Mouse (Mus musculus) right cerebral cortex, adult 2 months (tissue): Measurements from ENCODE around the gene Aff3.
A peak's percentile ranks its signal among the peaks of the same experiment; 100 is the strongest.

ENCODE experiments used
- DNase-seq, 2 experiments: peaks; one replicate each; pipeline ENCODE4 v3.0.0; 2021 to 2022; ENCODE audit warnings: low spot score in 2 of 2

Aff3 gene

GRCm38 (mm10) chr1:38393516-38393915 is 271.2 kb downstream of the Aff3 start:
- peak; percentile 55 to 56 for DNase-seq

DNA sequence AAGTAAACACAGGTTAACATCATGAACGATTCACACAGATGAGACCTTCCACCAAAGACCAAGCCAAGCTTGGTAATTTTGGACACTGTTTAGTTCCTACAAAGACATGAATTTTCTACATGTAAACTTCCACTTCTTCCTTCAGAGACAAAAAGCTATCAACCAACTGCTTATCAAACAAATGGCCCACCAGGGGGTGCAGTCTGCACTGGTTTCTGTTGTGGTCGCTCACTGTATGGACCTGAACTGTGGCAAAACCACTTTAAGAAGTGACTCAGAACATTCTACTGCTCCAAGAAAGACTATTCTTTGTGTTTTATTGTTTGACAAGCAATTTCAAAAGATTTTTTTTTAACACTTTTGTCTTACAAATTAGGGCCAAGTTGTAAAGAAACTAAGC is 271.8 kb downstream of the Aff3 start:
- peak; percentile 61 to 73 for DNase-seq

- no peak for DNase-seq
These were observed 273.9 kb downstream of the Aff3 start for GRCm38 (mm10) chr1:38390886-38391249.

DNA sequence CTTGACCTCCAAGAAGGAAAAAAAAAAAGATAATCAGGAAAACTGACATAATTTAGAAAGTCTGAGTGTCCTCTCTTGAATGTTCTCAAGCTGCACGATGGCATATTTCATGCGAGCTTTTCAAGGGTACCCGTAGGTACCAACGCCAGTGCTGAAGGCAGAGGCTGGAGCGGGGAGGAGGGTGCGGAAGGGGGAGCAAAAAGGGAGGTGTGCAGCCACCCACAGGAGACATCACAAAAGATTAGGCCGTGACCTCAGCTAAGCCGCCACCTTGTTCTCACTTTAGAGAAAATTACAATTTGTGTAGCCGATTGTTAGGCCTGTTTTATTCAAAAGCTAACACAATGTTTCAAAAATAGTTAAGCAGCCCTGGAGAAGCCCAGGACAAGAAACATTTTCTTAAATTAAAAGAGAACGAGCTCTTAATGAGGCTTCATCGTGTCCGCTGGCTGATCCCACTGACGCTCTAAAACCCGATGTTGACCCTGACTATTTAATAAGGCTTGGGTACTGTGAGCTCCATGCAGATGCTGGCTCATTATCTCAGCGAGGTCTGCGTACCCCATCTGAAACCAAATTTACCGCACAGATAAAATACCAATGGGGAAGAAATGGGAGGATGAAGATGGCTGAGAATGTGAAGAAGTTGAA is 274.4 kb downstream of the Aff3 start:
- no peak for DNase-seq

- no peak for DNase-seq
These were observed 275.2 kb downstream of the Aff3 start for GRCm38 (mm10) chr1:38389576-38389975.

DNA sequence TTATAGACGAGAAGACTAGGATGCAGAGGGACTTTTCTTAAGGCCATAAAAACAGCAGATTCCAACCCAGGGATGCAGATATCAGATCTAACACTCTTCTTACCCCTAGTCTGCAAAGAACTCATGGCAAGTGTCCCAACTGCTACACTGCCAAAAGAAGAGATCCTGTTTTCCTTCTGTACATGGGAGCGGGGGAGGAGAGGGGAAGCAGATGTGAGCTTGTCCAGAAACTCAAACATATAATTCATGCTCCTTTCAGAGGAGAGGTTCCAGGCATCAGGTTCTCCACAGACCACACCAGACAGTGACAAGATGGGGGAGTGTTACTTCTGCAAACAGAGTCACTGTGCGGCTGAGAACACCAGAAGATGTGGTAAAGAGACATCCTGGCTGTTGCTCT is 276.3 kb downstream of the Aff3 start:
- DNase-seq, result no peak

DNA sequence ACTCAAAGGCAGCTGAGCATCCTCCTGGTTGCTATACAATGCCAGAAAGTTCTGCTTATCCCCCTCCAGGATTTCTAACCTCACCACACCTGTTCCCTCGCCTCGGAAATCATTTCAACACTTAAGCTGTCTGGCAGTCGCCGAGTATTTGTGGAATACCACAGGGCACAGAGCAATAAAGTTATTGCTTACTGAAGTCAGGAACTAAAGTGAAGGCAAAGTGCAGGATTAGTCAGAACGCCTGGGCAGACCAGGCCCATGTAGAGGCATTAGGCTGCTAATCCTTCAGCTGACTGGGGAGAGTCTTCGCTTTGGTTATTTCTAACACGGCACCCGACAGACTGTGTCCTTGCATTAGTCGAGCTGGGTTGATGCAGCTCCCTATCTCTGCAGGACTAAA is 277.3 kb downstream of the Aff3 start:
- no peak for DNase-seq

DNA sequence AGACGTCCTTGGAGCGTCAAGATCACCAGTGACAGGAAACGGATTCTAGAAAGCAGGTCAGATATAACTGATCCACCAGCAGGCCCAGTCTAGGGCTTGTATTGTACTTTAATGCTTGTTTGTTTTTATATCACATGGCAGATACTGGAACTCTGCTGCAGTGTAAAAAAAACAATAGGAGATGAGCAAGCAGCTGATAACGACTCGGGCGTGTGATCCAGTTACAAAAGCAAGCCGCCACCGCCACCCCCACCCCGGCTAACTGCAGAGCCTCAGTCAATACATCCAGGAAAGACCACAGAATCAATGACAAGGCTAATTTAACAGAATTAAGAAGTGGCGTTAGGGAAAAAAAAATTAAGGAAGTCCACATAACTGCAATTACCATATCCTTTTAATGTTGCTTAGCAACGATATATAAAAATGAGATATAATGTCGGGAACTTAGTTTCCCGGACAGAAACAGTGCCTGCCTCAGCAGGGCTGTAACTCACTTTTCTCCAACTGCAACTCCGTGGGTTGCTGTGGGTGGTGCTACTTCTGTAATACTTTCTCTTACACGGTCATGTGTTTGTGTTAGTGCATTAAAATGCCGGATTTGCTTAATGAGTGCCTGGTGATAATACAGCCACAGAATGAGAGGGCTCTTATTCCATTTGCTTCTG is 280.2 kb downstream of the Aff3 start:
- DNase-seq, result peak in 1 of 2 experiments; percentile 27

DNA sequence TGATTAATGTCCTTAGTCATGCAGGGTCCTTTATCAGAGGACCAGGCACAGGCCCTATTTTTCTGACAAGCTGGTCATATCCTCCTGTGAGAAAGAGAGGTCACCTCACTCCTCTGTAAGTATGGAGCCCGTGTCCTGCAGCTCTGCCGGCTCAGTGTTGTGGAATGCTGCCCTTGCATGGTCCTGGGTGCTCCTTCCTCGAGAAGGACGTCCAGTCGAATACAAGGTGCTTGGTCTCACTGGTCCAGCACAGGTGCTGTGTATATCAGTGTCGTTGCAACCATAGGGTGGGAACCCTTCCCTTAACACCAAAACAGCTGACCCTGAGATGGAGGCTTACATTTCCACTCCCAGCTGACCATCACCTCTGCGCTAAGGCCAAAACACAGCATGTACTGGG is 280.7 kb downstream of the Aff3 start:
- DNase-seq, result no peak

DNA sequence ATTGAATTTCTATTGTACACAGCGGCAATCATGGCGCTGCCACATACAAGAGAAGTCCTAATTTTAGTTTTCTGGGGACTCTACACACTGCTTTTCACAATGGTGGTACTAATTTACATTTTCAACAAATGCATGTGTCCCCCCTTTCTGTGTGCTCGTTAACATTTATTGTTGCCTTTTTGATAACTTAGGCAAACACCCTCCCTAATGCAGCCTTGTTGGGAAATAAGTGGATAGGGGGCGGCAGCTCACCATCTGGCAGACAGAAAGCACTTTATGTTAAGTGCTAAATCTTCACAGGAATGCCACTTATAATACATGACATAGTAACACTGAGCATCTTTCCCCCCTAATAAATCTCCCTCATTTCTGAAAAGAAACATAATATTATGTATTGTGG is 282.1 kb downstream of the Aff3 start:
- peak in 1 of 2 experiments; percentile 20 for DNase-seq

DNA sequence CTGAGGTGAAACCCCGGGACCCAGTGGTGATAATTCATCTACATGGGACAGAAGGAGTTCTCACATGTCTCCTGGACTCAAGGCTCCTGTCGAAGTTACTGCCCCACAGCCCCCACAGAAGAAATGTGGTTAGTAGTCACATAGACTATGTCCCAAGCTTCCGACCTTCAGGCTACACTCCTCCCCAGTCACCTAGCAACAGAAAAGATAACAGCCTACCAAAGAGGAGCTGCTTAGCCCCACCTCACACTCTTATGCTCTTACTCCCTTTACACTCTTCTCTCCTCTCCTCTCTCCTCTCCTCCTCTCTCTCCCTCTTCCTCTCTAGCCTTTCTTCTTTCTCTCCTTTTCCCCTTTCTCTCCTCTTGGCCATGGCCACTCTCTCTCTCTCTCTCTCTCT is 286.8 kb downstream of the Aff3 start:
- DNase-seq, result no peak

GRCm38 (mm10) chr1:38369166-38369565 is 295.6 kb downstream of the Aff3 start:
- DNase-seq, result peak; percentile 58 to 59

DNA sequence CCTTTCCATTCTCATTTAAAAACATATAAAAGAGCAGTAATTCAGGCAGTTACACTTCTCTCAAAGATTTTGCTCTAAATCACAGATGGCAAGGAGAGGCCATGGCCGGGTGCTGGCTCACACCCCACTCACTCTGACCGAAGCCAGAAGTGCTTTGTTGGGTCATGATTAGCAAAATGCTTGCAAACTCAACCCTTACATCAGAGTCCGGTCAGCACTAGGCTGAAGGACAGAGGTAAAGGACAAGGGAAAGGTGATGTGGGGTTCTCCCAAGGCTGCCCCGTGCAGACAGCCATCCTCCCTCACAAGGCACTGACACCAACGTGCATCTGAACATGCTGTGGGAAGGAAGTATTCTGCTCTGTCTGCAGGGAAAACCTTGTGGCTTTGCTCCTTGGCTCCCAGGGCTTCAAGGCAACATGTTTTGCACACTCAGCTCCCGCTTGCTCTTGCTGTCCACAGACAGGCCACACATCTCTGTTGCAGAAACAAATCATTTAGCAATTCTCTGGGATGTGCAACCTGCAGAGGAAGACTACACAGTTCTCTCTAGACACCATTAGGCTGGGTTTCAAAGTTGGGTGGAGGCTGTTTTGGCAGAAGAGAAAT is 296.6 kb downstream of the Aff3 start:
- no peak for DNase-seq

- DNase-seq, result no peak
These were observed 297.2 kb downstream of the Aff3 start for GRCm38 (mm10) chr1:38367404-38368080.

DNA sequence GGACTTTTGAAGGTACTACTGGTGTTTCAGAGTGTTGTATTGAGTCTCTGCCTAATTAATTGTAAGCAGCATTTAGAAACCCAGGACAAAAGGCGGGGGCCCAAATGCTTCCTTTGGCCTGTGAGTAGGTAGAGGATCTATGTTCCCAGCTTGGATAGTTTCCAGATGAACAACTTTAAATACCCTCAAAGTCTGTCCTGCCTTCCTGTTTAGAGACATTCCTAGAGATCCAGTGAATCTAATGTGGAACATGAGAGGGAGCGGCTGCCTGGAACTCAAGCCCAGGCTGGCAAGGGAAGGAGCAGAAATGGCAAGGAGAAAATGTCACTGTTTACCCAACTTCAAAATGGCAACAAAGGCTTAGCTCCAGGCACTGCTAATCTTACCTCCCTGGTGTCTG is 300.9 kb downstream of the Aff3 start:
- DNase-seq, result no peak

GRCm38 (mm10) chr1:38362275-38362674 is 302.5 kb downstream of the Aff3 start:
- DNase-seq, result no peak

DNA sequence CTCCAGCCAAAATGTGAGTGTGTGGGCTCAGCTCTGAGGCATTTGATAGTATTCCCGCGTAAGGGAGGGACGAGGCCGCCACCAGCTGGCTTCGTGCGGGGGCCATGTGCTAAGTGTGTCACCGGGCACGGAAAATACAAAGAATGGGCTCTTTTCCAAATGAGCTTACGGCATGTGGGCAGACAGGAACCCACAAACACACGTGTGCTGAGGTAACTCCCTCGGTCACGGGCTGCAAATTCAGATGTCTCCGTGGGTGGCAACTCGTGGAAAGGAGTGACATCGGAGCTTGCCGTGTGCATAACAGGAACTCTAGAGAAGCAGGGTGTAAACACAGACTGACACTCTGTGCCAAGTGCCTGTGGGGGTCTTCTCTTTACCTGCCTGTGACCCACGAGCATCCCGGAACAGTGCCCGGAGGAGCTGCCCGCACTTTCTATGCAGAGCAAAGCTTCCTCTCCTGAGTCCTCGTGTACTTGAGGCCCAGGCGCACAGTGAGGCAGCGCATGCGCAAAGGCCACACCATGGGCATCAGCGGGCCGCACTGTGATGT is 305.9 kb downstream of the Aff3 start:
- peak; percentile 70 to 75 for DNase-seq

GRCm38 (mm10) chr1:38357933-38358796 is 306.6 kb downstream of the Aff3 start:
- no peak for DNase-seq

DNA sequence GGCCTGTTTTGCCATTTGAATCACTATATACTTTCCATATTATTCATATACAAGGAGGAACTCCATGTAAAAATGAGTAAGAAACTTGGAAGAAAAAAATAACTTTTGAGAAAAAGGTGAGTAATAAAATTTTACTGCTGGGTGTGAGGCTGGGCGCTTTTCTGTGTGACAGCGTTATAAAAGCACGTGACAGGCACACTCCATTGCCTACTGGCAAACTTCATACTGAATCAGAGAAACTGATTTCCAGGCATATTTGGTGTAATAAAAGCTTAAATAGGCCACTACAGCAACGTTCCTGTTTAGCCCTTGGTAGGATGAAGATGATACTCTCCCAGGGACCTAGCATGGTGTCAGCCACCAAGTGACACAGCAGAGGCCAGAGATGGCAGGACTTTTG is 310.2 kb downstream of the Aff3 start:
- no peak for DNase-seq

- no peak for DNase-seq
These were observed 317.4 kb downstream of the Aff3 start for GRCm38 (mm10) chr1:38347346-38347745.

DNA sequence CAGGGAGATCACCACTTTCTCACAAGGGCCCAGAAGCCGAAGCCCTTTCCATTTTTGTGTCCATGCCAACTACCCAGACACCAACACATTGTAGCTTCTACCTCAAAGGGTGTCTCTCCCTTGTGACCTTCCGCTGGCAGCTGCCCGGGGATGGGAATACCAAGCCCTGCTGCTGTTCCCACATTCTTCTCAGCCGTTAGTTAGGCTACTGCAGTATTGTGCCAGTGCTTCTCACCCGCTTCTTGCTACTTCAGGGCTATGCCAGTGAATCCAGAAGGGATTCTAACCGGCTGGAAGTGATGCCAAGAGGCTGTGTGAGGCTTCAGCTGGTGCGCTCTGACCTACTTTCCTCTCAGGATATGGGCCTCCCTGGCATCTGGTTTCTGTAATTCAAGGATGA is 330.5 kb downstream of the Aff3 start:
- peak; percentile 42 to 48 for DNase-seq
